Mouse (Mus musculus) midbrain, embryonic 14.5 days (tissue): ENCODE results near the gene Rsph3b. TPM values are rescaled to one million over a fixed set of nuclear protein-coding genes. Genes with fewer than 3 reads are reported as not detected.
"Not testable (repeated sequence)": the region's sequence is repeated elsewhere in the genome, so short reads cannot be mapped to it uniquely, and the experiment has no call there.

Experiments
- ATAC-seq: fragments of 200-750 bp; cut with Nextera tagmentation; 2 replicates; pipeline ENCODE4 v1.8.0; 2017; ENCODE audit warnings: moderate number of reproducible peaks, moderate library complexity; ENCODE audit not compliant: low FRiP score, low TSS enrichment
- DNase-seq: peaks from one replicate; pipeline ENCODE4 v3.0.0-alpha.2; 2015
- H3K27ac ChIP-seq: fragments of 300-500 bp; sonication (generic); replicated peaks from 2 replicates; pipeline ENCODE4 v1.5.1; 2014; ENCODE audit warnings: mild to moderate bottlenecking, low read depth, low read length, moderate library complexity
- H3K27me3 ChIP-seq: fragments of 300-500 bp; sonication (generic); 2 replicates; pipeline ENCODE4 v1.6.1; 2014; ENCODE audit warnings: low read length, control low read depth, mixed read lengths; ENCODE audit not compliant: control insufficient read depth, insufficient read depth
- H3K36me3 ChIP-seq: fragments of 300-500 bp; sonication (generic); 2 replicates; pipeline ENCODE4 v1.6.1; 2014; ENCODE audit warnings: low read length, control low read depth; ENCODE audit not compliant: control insufficient read depth, insufficient read depth
- H3K4me1 ChIP-seq: fragments of 300-500 bp; sonication (generic); 2 replicates; pipeline ENCODE4 v1.6.1; 2014; ENCODE audit warnings: mild to moderate bottlenecking, antibody characterized with exemption, low read length, control low read depth; ENCODE audit not compliant: control insufficient read depth, insufficient read depth
- H3K4me2 ChIP-seq: fragments of 300-500 bp; sonication (generic); 2 replicates; pipeline ENCODE4 v1.6.1; 2014; ENCODE audit warnings: mild to moderate bottlenecking, low read length, moderate library complexity
- H3K4me3 ChIP-seq: fragments of 300-500 bp; sonication (generic); replicated peaks from 2 replicates; pipeline ENCODE4 v1.5.1; 2014; ENCODE audit warnings: low read depth, low read length
- H3K9ac ChIP-seq: fragments of 300-500 bp; sonication (generic); replicated peaks from 2 replicates; pipeline ENCODE4 v1.6.1; 2014; ENCODE audit warnings: mild to moderate bottlenecking, low read length, moderate library complexity
- H3K9me3 ChIP-seq: fragments of 300-500 bp; sonication (generic); 2 replicates; pipeline ENCODE4 v1.6.1; 2016; ENCODE audit warnings: low read length, control low read depth, mixed read lengths; ENCODE audit not compliant: control insufficient read depth
- WGBS: fragments of 180-500 bp; shearing (Covaris S2); extraction: QIAGEN DNeasy Blood & Tissue Kit; methylation state at CpG from one replicate; pipeline ENCODE4 v1.1.7; 2014; 5-methylcytosine and 5-hydroxymethylcytosine counted together
- polyA plus RNA-seq: library from polyadenylated mRNA; unstranded; fragments of >200 nt; fragmentation: Nextera tagmentation; extraction: Ambion mirVana; gene quantifications from 2 replicates; pipeline ENCODE4 v1.2.1, GENCODE M21; 2014

The Rsph3b gene
- polyA plus RNA-seq, 1 experiment from 2014 or later = 53.3 TPM

DNA sequence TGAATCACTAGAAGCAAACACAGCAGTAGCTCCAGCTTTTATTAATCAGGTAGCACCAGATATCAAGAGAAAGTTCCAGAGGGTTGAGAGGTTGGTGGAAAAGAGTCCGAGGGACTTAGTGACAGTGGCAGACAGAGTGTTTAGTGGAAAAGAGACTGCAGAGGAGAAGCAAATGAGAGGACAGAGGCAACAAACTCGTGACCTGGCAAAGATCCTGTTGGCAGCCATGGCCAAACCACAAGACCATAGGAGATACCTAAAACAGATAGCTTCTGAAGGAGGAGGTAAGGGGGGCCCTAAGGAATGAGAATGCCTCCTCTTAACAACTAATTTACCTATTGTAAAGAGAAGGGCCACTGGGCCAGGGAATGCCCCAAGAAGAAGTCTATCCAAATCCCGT lies 29.1 kb downstream of the Rsph3b start:
- ATAC-seq, H3K4me3 ChIP-seq, H3K4me1 ChIP-seq, H3K27me3 ChIP-seq, H3K9ac ChIP-seq, H3K27ac ChIP-seq, H3K4me2 ChIP-seq, H3K36me3 ChIP-seq, DNase-seq, H3K9me3 ChIP-seq: not testable (repeated sequence)
- WGBS = over 99% methylated on average over 3 of the region's 3 CpGs

- H3K4me2 ChIP-seq, DNase-seq, H3K9me3 ChIP-seq, H3K4me3 ChIP-seq, H3K4me1 ChIP-seq, H3K9ac ChIP-seq, H3K36me3 ChIP-seq, ATAC-seq, H3K27ac ChIP-seq, H3K27me3 ChIP-seq: not testable (repeated sequence)
- WGBS = 91% methylated on average over 2 of the region's 4 CpGs
These were observed 33.2 kb downstream of the Rsph3b start for GRCm38 (mm10) chr17:6915282-6915681.

DNA sequence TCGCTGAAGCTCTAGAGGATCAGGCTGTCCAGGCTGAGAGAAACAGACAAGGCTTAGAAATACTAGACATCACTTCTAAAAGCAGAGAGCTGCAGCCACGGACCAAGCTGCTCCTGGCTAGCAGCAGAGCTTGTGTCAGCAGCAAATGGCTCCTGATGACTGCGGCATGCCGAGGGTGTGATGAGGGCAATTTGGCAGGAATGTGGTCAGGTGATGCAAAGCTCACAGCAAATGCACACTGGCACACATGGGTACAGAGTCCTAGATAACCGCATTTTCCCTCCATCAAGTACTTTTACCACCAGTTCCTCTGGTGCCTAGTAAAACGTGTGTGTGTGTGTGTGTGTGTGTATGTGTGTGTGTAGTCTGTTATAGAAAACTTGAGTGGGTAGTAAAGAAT lies 34.4 kb downstream of the Rsph3b start:
- not testable (repeated sequence) for H3K4me1 ChIP-seq, H3K36me3 ChIP-seq, H3K4me3 ChIP-seq, H3K4me2 ChIP-seq, ATAC-seq, H3K9me3 ChIP-seq, H3K27ac ChIP-seq, DNase-seq, H3K27me3 ChIP-seq, H3K9ac ChIP-seq
- 89% methylated on average over 1 of the region's 6 CpGs for WGBS

DNA sequence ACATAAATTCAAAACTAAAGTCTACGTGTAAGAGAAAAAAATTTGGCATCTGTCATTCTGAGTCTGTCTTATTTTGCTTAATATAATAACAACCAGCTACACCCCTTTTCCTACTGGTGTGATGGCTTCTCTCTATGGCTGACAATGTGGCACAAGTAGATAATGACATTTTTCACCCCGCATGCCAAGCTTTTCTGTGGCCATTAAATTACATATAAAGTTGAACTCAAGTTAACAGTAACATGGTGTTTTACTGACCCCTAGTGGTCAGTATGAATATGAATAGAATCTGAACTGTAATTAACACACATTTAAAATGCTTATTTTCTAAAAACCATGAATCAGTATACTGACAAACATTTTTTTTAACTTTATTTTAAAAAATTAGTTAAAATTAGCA lies 48.1 kb downstream of the Rsph3b start:
- peak; percentile 1 for DNase-seq
- ATAC-seq, H3K27me3 ChIP-seq, H3K27ac ChIP-seq, H3K4me2 ChIP-seq, H3K9me3 ChIP-seq, H3K36me3 ChIP-seq, H3K4me1 ChIP-seq, H3K9ac ChIP-seq, H3K4me3 ChIP-seq: not testable (repeated sequence)
- 82% methylated on average over 1 of the region's 2 CpGs for WGBS

DNA sequence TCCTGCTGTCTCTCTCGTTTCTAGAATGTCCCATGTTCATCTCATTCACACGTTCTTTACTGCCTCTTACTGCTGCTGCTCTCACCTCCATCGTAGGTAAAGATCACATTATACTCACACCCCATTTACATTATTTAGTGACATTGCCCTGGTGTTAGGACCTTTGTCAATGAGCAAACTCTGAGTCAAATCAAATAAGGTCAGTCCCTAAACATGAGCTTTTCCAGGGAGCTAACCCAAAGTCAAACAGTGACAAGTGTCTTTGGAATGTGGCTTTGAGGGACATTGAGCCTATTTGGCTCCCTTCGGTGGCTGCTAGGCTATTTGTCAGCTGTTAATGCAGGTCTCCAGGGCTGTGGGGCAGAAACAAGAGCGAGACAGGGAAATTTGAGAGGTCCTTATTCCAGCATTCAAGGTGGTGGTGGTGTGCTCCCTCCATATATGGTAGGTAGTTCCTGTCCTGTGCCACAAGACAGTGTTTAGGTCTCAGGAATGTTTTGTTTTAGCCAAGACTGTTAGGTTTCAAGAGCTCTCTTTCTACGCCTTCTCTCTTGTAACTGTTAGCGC lies 50.4 kb downstream of the Rsph3b start:
- not testable (repeated sequence) for H3K9me3 ChIP-seq, H3K9ac ChIP-seq, H3K4me3 ChIP-seq, H3K27me3 ChIP-seq, H3K36me3 ChIP-seq, H3K4me2 ChIP-seq, DNase-seq, ATAC-seq, H3K27ac ChIP-seq, H3K4me1 ChIP-seq
- 76% methylated on average over 7 of the region's 7 CpGs for WGBS

DNA sequence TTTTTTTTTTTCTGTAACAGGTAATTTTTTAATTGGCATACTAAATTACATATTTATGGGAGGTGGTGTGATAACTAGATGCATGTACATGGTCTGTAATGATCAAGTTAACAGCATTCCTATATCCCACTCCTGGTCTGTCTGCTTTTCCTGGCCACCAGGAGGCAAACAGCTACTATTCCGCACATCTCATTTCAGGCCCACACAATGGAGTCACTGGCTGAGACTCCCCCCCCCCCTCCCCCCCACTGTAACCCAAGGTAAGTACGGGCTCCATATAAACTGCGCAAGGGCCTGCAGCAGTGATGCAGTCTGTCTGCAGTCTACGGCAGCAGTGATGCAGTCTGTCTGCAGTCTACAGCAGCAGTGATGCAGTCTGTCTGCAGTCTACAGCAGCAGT lies 51.7 kb downstream of the Rsph3b start:
- H3K9me3 ChIP-seq = no peaks in the 10 kb centered on the region
- no peaks in the 10 kb centered on the region for H3K4me1 ChIP-seq
- H3K27ac ChIP-seq = no peak overlapping the region
- WGBS = 43% methylated on average over 4 of the region's 4 CpGs
- H3K4me3 ChIP-seq = no peak overlapping the region
- H3K9ac ChIP-seq = no peak overlapping the region
- peak; percentile 12 for DNase-seq
- no peaks in the 10 kb centered on the region for H3K27me3 ChIP-seq
- no peaks in the 10 kb centered on the region for H3K36me3 ChIP-seq
- H3K4me2 ChIP-seq = no peak overlapping the region
- no peak for ATAC-seq

DNA sequence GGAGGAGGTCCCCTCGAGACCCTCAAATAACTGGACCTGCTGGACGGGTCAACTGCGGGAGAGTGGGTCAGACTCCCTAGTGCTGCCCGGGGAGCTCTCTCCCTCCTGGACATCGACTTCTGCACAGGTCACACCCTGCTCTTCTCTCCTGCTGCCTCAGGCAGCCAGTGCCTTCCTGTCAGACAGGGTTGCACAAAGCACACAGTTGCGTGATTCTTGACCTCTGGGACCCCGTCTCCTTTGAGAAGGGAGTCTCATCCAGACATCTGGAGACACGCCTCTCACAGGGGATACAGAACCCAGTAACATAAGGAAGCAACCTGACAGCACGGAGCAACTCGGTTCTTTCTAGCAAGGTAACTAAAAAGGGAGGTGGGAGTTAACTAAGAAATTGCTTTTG lies 55.1 kb downstream of the Rsph3b start:
- Histone ChIP-seq H3K4me3 (no peak overlapping the region), H3K4me1 (no peaks in the 10 kb centered on the region), H3K27me3 (no peaks in the 10 kb centered on the region), H3K9ac (no peak overlapping the region), H3K4me2 (no peak overlapping the region), H3K27ac (no peak overlapping the region), H3K36me3 (no peaks in the 10 kb centered on the region), H3K9me3 (no peaks in the 10 kb centered on the region)
- no peak for ATAC-seq
- 83% methylated on average over 10 of the region's 10 CpGs for WGBS
- DNase-seq = no peak

GRCm38 (mm10) chr17:6891966-6892934 lies 56.2 kb downstream of the Rsph3b start:
- no peaks in the 10 kb centered on the region for H3K9me3 ChIP-seq
- H3K36me3 ChIP-seq = no peaks in the 10 kb centered on the region
- H3K9ac ChIP-seq = no peak overlapping the region
- no peak overlapping the region for H3K27ac ChIP-seq
- H3K4me1 ChIP-seq = no peaks in the 10 kb centered on the region
- DNase-seq = no peak
- 66% methylated on average over 7 of the region's 7 CpGs for WGBS
- no peak overlapping the region for H3K4me2 ChIP-seq
- no peak overlapping the region for H3K4me3 ChIP-seq
- no peaks in the 10 kb centered on the region for H3K27me3 ChIP-seq
- ATAC-seq = no peak

- no peak overlapping the region for H3K9ac ChIP-seq
- H3K27ac ChIP-seq = no peak overlapping the region
- WGBS = 82% methylated on average over 1 of the region's 1 CpGs
- no peaks in the 10 kb centered on the region for H3K36me3 ChIP-seq
- ATAC-seq = no peak
- H3K4me1 ChIP-seq = no peaks in the 10 kb centered on the region
- H3K4me3 ChIP-seq = no peak overlapping the region
- H3K27me3 ChIP-seq = no peaks in the 10 kb centered on the region
- no peak for DNase-seq
- H3K9me3 ChIP-seq = no peaks in the 10 kb centered on the region
- H3K4me2 ChIP-seq = no peak overlapping the region
These were observed 62.0 kb downstream of the Rsph3b start for GRCm38 (mm10) chr17:6886445-6886844.
